Mouse (Mus musculus) myocyte (in vitro differentiated cells): ENCODE results near the gene Siae.

Experiments
- CEBPB ChIP-seq: IDR thresholded peaks from 2 replicates; pipeline ENCODE4 v1.6.1; 2011; ENCODE audit warnings: mild to moderate bottlenecking, moderate library complexity; ENCODE audit not compliant: poor library complexity, insufficient read depth, severe bottlenecking
- E2F4 ChIP-seq: IDR thresholded peaks from one replicate; pipeline ENCODE4 v1.6.1; 2011; ENCODE audit warnings: mild to moderate bottlenecking, control low read depth, moderate library complexity; ENCODE audit not compliant: insufficient read depth
- MAX ChIP-seq: IDR thresholded peaks from one replicate; pipeline ENCODE4 v1.6.1; 2011; ENCODE audit warnings: low read depth, mild to moderate bottlenecking, control low read depth
- MYOD1 ChIP-seq, 3 experiments: IDR thresholded peaks; one replicate each; pipeline ENCODE4 v1.6.1; 2011; ENCODE audit warnings: control low read depth in 2 of 3, low read depth in 2 of 3, mild to moderate bottlenecking in 2 of 3, moderate library complexity in 1 of 3; ENCODE audit not compliant: insufficient read length in 2 of 3, control insufficient read depth in 1 of 3
- MYOG ChIP-seq, 3 experiments: IDR thresholded peaks; one replicate each; pipeline ENCODE4 v1.6.1; 2011; ENCODE audit warnings: control low read depth in 2 of 3, low read depth in 2 of 3, mild to moderate bottlenecking in 2 of 3; ENCODE audit not compliant: insufficient read length in 2 of 3, control insufficient read depth in 1 of 3, insufficient read depth in 1 of 3
- POLR2A ChIP-seq: IDR thresholded peaks from one replicate; pipeline ENCODE4 v1.6.1; 2011; ENCODE audit warnings: low read depth, mild to moderate bottlenecking, control low read depth, moderate library complexity; ENCODE audit not compliant: insufficient read length
- POLR2AphosphoS2 ChIP-seq: IDR thresholded peaks from one replicate; pipeline ENCODE4 v1.6.1; 2011; ENCODE audit warnings: low read depth, control low read depth; ENCODE audit not compliant: insufficient read length
- REST ChIP-seq: IDR thresholded peaks from one replicate; pipeline ENCODE4 v1.6.1; 2011; ENCODE audit warnings: mild to moderate bottlenecking, control low read depth, moderate library complexity; ENCODE audit not compliant: insufficient read depth, insufficient read length
- SRF ChIP-seq: IDR thresholded peaks from one replicate; pipeline ENCODE4 v1.6.1; 2011; ENCODE audit warnings: low read depth; ENCODE audit not compliant: control insufficient read depth, insufficient read length
- TCF3 ChIP-seq: IDR thresholded peaks from one replicate; pipeline ENCODE4 v1.6.1; 2011; ENCODE audit warnings: low read depth, control low read depth; ENCODE audit not compliant: insufficient read length
- USF1 ChIP-seq: IDR thresholded peaks from one replicate; pipeline ENCODE4 v1.6.1; 2011; ENCODE audit warnings: low read depth, mild to moderate bottlenecking, control low read depth, moderate library complexity

DNA sequence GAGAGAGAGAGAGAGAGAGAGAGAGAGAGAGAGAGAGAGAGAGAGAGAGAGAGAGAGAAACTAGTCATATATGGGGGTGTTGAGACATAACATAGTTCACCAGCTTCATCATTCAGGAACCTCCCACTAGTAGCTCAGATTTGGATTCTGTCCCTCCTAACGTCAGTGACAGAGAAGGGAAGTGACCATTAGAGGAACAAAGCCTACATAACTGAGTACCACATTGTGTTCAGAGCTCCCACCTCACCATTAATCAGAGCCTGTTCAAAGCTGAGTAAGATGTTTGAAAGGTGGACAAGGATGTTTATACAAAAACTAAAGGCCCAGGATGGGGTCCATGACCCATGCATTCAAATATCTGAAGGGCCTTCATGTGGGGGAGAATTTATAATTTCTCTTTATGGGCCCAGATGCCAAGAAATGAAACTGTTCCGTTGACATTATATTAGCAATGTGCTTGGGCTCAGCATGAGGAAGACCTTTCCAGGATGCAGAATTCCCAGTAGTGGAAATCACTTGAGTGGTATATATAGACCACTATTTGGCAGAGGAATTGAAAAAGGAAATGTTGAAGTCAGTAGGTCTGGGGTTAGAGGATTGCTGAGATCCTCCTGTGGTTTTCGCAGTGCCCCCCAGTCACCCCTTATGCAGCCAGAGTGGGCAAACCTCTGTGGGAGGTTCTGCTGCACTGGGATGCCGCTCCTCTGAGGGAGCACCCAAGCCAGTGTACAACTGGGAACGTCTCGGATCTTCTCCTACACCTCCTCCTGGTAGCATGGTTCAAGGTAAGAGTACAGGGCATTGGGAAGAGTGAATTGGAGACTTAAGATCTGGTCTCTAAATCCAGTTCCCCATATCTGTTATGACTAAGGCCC lies 14.6 kb upstream of the Siae start:
- TF ChIP-seq USF1 (no peak), POLR2A (no peak), TCF3 (no peak), MAX (no peak), SRF (no peak), MYOD1 (IDR thresholded peaks at IDR 0.05; ENCODE audit: control insufficient read depth in 1 of 3, insufficient read length in 2 of 3, low read depth in 2 of 3) (no peak), CEBPB (no peak), E2F4 (no peak), MYOG (IDR thresholded peaks at IDR 0.05; ENCODE audit: control insufficient read depth in 1 of 3, insufficient read depth in 1 of 3, insufficient read length in 2 of 3, low read depth in 2 of 3) (no peak), REST (no peak), POLR2AphosphoS2 (no peak)
